Mouse (Mus musculus) hindbrain, embryonic 11.5 days (tissue): ENCODE measurements around the gene Hexim1. TPM values are rescaled to one million over a fixed set of nuclear protein-coding genes. Genes with fewer than 3 reads are reported as not detected.

Source experiments
- ATAC-seq: fragments of 200-750 bp; cut with Nextera tagmentation; 2 replicates; pipeline ENCODE4 v1.8.0; 2017; ENCODE audit warnings: mild to moderate bottlenecking, moderate TSS enrichment, moderate library complexity; ENCODE audit not compliant: low FRiP score
- DNase-seq: peaks from one replicate; pipeline ENCODE4 v3.0.0-alpha.2; 2015; ENCODE audit warnings: low spot score
- H3K27ac ChIP-seq: fragments of 300-500 bp; sonication (generic); 2 replicates; pipeline ENCODE4 v1.5.1; 2014; ENCODE audit warnings: mild to moderate bottlenecking, low read depth, low read length
- H3K27me3 ChIP-seq: fragments of 300-500 bp; sonication (generic); 2 replicates; pipeline ENCODE4 v1.6.1; 2014; ENCODE audit warnings: mild to moderate bottlenecking, low read length, moderate library complexity, mixed read lengths; ENCODE audit not compliant: control insufficient read depth, insufficient read depth
- H3K36me3 ChIP-seq: fragments of 300-500 bp; sonication (generic); 2 replicates; pipeline ENCODE4 v1.6.1; 2014; ENCODE audit warnings: mild to moderate bottlenecking, low read length, moderate library complexity, mixed read lengths; ENCODE audit not compliant: control insufficient read depth, insufficient read depth
- H3K4me1 ChIP-seq: fragments of 300-500 bp; sonication (generic); replicated peaks from 2 replicates; pipeline ENCODE4 v1.6.1; 2014; ENCODE audit warnings: low read length, mixed read lengths; ENCODE audit not compliant: control insufficient read depth, insufficient read depth
- H3K4me2 ChIP-seq: fragments of 300-500 bp; sonication (generic); replicated peaks from 2 replicates; pipeline ENCODE4 v1.6.1; 2014; ENCODE audit warnings: mild to moderate bottlenecking, low read depth, low read length
- H3K4me3 ChIP-seq: fragments of 300-500 bp; sonication (generic); 2 replicates; pipeline ENCODE4 v1.5.1; 2014; ENCODE audit warnings: low read depth, low read length
- H3K9ac ChIP-seq: fragments of 300-500 bp; sonication (generic); 2 replicates; pipeline ENCODE4 v1.6.1; 2014; ENCODE audit warnings: low read depth, low read length
- H3K9me3 ChIP-seq: fragments of 300-500 bp; sonication (generic); 2 replicates; pipeline ENCODE4 v1.6.1; 2016; ENCODE audit warnings: low read length; ENCODE audit not compliant: control insufficient read depth
- WGBS: fragments of 180-500 bp; shearing (Covaris S2); extraction: QIAGEN DNeasy Blood & Tissue Kit; methylation state at CpG from one replicate; pipeline ENCODE4 v1.1.7; 2014; 5-methylcytosine and 5-hydroxymethylcytosine counted together
- polyA plus RNA-seq: library from polyadenylated mRNA; unstranded; fragments of >200 nt; fragmentation: Nextera tagmentation; extraction: Ambion mirVana; gene quantifications from 2 replicates; pipeline ENCODE4 v1.2.1, GENCODE M21; 2014

Hexim1 gene
- polyA plus RNA-seq, 1 experiment from 2014 or later: 5.4 TPM

GRCm38 (mm10) chr11:103146386-103146785, 30.4 kb downstream of the Hexim1 start:
- Histone ChIP-seq H3K27me3 (no peaks in the 10 kb centered on the region), H3K4me3 (no peak overlapping the region), H3K9me3 (no peaks in the 10 kb centered on the region), H3K4me1 (no peaks in the 10 kb centered on the region; the same call in 1 of the 2 replicates), H3K4me2 (no peak overlapping the region), H3K9ac (no peak overlapping the region), H3K36me3 (no peaks in the 10 kb centered on the region), H3K27ac (no peak overlapping the region)
- DNase-seq: no peak
- 90% methylated on average over 4 of the region's 4 CpGs for WGBS
- ATAC-seq: no peak

- Histone ChIP-seq H3K4me2 (no peak overlapping the region), H3K27ac (no peak overlapping the region), H3K9ac (no peak overlapping the region), H3K4me3 (no peak overlapping the region), H3K4me1 (no peaks in the 10 kb centered on the region; the same call in 1 of the 2 replicates), H3K27me3 (no peaks in the 10 kb centered on the region), H3K36me3 (no peaks in the 10 kb centered on the region), H3K9me3 (no peaks in the 10 kb centered on the region)
- ATAC-seq (no peak), DNase-seq (no peak)
- 69% methylated on average over 4 of the region's 4 CpGs for WGBS
Observed at GRCm38 (mm10) chr11:103147766-103148165, 31.7 kb downstream of the Hexim1 start.

- Histone ChIP-seq H3K36me3 (no peaks in the 10 kb centered on the region), H3K9me3 (no peaks in the 10 kb centered on the region), H3K9ac (no peak overlapping the region), H3K4me2 (no peak overlapping the region), H3K27ac (no peak overlapping the region), H3K4me3 (no peak overlapping the region), H3K4me1 (no peaks in the 10 kb centered on the region), H3K27me3 (no peaks in the 10 kb centered on the region)
- 93% methylated on average over 4 of the region's 4 CpGs for WGBS
- ATAC-seq (no peak), DNase-seq (no peak)
Observed at GRCm38 (mm10) chr11:103149771-103150170, 33.7 kb downstream of the Hexim1 start.

GRCm38 (mm10) chr11:103158621-103159478, 42.8 kb downstream of the Hexim1 start:
- DNase-seq (peak; percentile 95), ATAC-seq (peak; percentile 89)
- H3K27ac ChIP-seq: no peak overlapping the region
- H3K4me2 ChIP-seq: peak overlapping the region; percentile 40
- no peaks in the 10 kb centered on the region for H3K9me3 ChIP-seq
- WGBS: under 1% methylated on average over 25 of the region's 25 CpGs
- no peaks in the 10 kb centered on the region for H3K36me3 ChIP-seq
- no peaks in the 10 kb centered on the region; the same call in 1 of the 2 replicates for H3K4me1 ChIP-seq
- peak overlapping the region; percentile 27; the same call in 1 of the 2 replicates for H3K9ac ChIP-seq
- no peaks in the 10 kb centered on the region for H3K27me3 ChIP-seq
- H3K4me3 ChIP-seq: 0 out of 2 replicates have a peak overlapping the region, but pooled peaks have one; percentile 13

GRCm38 (mm10) chr11:103160738-103161137, 44.7 kb downstream of the Hexim1 start:
- Histone ChIP-seq H3K4me3 (no peak overlapping the region), H3K4me2 (no peak overlapping the region), H3K4me1 (no peaks in the 10 kb centered on the region; the same call in 1 of the 2 replicates), H3K36me3 (no peaks in the 10 kb centered on the region), H3K9ac (no peak overlapping the region), H3K9me3 (no peaks in the 10 kb centered on the region), H3K27ac (no peak overlapping the region), H3K27me3 (no peaks in the 10 kb centered on the region)
- DNase-seq (no peak), ATAC-seq (no peak)
- 89% methylated on average over 11 of the region's 11 CpGs for WGBS

- WGBS: 73% methylated on average over 7 of the region's 7 CpGs
- H3K9me3 ChIP-seq: no peaks in the 10 kb centered on the region
- no peak for ATAC-seq
- H3K36me3 ChIP-seq: no peaks in the 10 kb centered on the region
- no peak overlapping the region for H3K27ac ChIP-seq
- no peak overlapping the region for H3K4me2 ChIP-seq
- no peaks in the 10 kb centered on the region for H3K27me3 ChIP-seq
- no peak overlapping the region for H3K4me3 ChIP-seq
- H3K9ac ChIP-seq: no peak overlapping the region
- no peaks in the 10 kb centered on the region; the same call in 1 of the 2 replicates for H3K4me1 ChIP-seq
- no peak for DNase-seq
Observed at GRCm38 (mm10) chr11:103161449-103161848, 45.4 kb downstream of the Hexim1 start.

GRCm38 (mm10) chr11:103162132-103162531, 46.1 kb downstream of the Hexim1 start:
- no peaks in the 10 kb centered on the region; the same call in 1 of the 2 replicates for H3K4me1 ChIP-seq
- H3K27ac ChIP-seq: no peak overlapping the region
- H3K4me2 ChIP-seq: no peak overlapping the region
- no peaks in the 10 kb centered on the region for H3K27me3 ChIP-seq
- H3K36me3 ChIP-seq: no peaks in the 10 kb centered on the region
- 84% methylated on average over 5 of the region's 5 CpGs for WGBS
- ATAC-seq: no peak
- H3K9me3 ChIP-seq: no peaks in the 10 kb centered on the region
- H3K4me3 ChIP-seq: no peak overlapping the region
- H3K9ac ChIP-seq: no peak overlapping the region
- DNase-seq: no peak

GRCm38 (mm10) chr11:103164391-103164790, 48.4 kb downstream of the Hexim1 start:
- Histone ChIP-seq H3K4me3 (no peak overlapping the region), H3K9ac (no peak overlapping the region), H3K4me2 (no peak overlapping the region), H3K9me3 (no peaks in the 10 kb centered on the region), H3K27me3 (peaks cover 3% of the 10 kb centered on the region), H3K4me1 (no peaks in the 10 kb centered on the region), H3K36me3 (no peaks in the 10 kb centered on the region), H3K27ac (no peak overlapping the region)
- no peak for ATAC-seq
- 30% methylated on average over 10 of the region's 10 CpGs for WGBS
- DNase-seq: no peak
